Mouse (Mus musculus) v-Abl transformed pro-B cells (cell line): ENCODE measurements around the gene Gm11937.
"Not testable (repeated sequence)": the region's sequence is repeated elsewhere in the genome, so short reads cannot be mapped to it uniquely, and the experiment has no call there.

ENCODE experiments used
- in situ Hi-C, 2 experiments: fragments of 400-800 bp; cut with MboI; formaldehyde crosslinking; loops; one replicate each; pipeline ENCODE4 v1.15.1; 2025; ENCODE audit not compliant: unreplicated experiment in 2 of 2

Gene Gm11937

GRCm38 (mm10) chr11:99610089-99610488 is at the start of gene Gm11937:
Gene Gm11937, minus strand, starts transcription at chr11:99610189.
- in situ Hi-C loops = not testable (repeated sequence)

- in situ Hi-C loops = no loop called here
These were observed 49.3 kb upstream of the Gm11937 start for GRCm38 (mm10) chr11:99659256-99659655.

- in situ Hi-C loops = not testable (repeated sequence)
These were observed 48.5 kb upstream of the Gm11937 start, which contains the start of gene Gm11563 for GRCm38 (mm10) chr11:99658467-99659010. Gene Gm11563, minus strand, starts transcription at chr11:99658960.

- in situ Hi-C loops = no loop called here
These were observed 47.1 kb upstream of the Gm11937 start for GRCm38 (mm10) chr11:99657051-99657450.

- in situ Hi-C loops = no loop called here
These were observed 40.1 kb upstream of the Gm11937 start, which contains the start of gene Gm11555 for GRCm38 (mm10) chr11:99650136-99650535. Gene Gm11555, minus strand, starts transcription at chr11:99650236.

GRCm38 (mm10) chr11:99646444-99646843 is 36.5 kb upstream of the Gm11937 start:
- in situ Hi-C loops = no loop called here

- in situ Hi-C loops = no loop called here
These were observed 34.4 kb upstream of the Gm11937 start for GRCm38 (mm10) chr11:99644351-99644750.

GRCm38 (mm10) chr11:99643635-99644139 is 33.7 kb upstream of the Gm11937 start, which contains the start of gene Krtap4-7:
Gene Krtap4-7, minus strand, starts transcription at chr11:99644089.
- in situ Hi-C loops = not testable (repeated sequence)

- in situ Hi-C loops = no loop called here
These were observed 30.9 kb upstream of the Gm11937 start for GRCm38 (mm10) chr11:99640926-99641325.

GRCm38 (mm10) chr11:99637086-99637485 is 27.1 kb upstream of the Gm11937 start:
- in situ Hi-C loops = no loop called here

GRCm38 (mm10) chr11:99634653-99635134 is 24.7 kb upstream of the Gm11937 start, which contains the start of gene Krtap4-2:
Gene Krtap4-2, minus strand, starts transcription at chr11:99635084.
- in situ Hi-C loops = no loop called here

GRCm38 (mm10) chr11:99633293-99633692 is 23.3 kb upstream of the Gm11937 start:
- in situ Hi-C loops = no loop called here

GRCm38 (mm10) chr11:99630890-99631289 is 20.9 kb upstream of the Gm11937 start:
- in situ Hi-C loops = no loop called here

- in situ Hi-C loops = no loop called here
These were observed 18.1 kb upstream of the Gm11937 start, which contains the start of gene Krtap4-1 for GRCm38 (mm10) chr11:99628138-99628537. Gene Krtap4-1, minus strand, starts transcription at chr11:99628238.

GRCm38 (mm10) chr11:99620335-99620734 is 10.3 kb upstream of the Gm11937 start, which contains the start of gene Gm11562:
Gene Gm11562, minus strand, starts transcription at chr11:99620435.
- in situ Hi-C loops = no loop called here

GRCm38 (mm10) chr11:99614796-99615363 is 4.9 kb upstream of the Gm11937 start, which contains the start of gene Krtap2-4:
Gene Krtap2-4, minus strand, starts transcription at chr11:99614846.
- in situ Hi-C loops = no loop called here

- in situ Hi-C loops = no loop called here
These were observed 863 bp downstream of the Gm11937 start for GRCm38 (mm10) chr11:99609126-99609525.

GRCm38 (mm10) chr11:99603208-99603607 is 6.8 kb downstream of the Gm11937 start, which contains the start of gene Gm11938:
Gene Gm11938, minus strand, starts transcription at chr11:99603308.
- in situ Hi-C loops = not testable (repeated sequence)

GRCm38 (mm10) chr11:99597742-99598141 is 12.2 kb downstream of the Gm11937 start, which contains the start of gene Krtap9-3:
Gene Krtap9-3, minus strand, starts transcription at chr11:99598105.
- in situ Hi-C loops = not testable (repeated sequence)

- in situ Hi-C loops = no loop called here
These were observed 19.0 kb downstream of the Gm11937 start, which contains the start of gene Krtap1-3 for GRCm38 (mm10) chr11:99590981-99591380. Gene Krtap1-3, minus strand, starts transcription at chr11:99591339.

GRCm38 (mm10) chr11:99585096-99585495 is 24.9 kb downstream of the Gm11937 start:
- in situ Hi-C loops = no loop called here
